Mouse (Mus musculus) lung, embryonic 16.5 days (tissue): ENCODE measurements around the gene Ostf1. TPM values are rescaled to one million over a fixed set of nuclear protein-coding genes. Genes with fewer than 3 reads are reported as not detected.
A peak's percentile ranks its signal among the peaks of the same experiment; 100 is the strongest.

Source experiments
- ATAC-seq: fragments of 200-750 bp; cut with Nextera tagmentation; 2 replicates; pipeline ENCODE4 v1.8.0; 2017; ENCODE audit warnings: low read depth, mild to moderate bottlenecking, moderate library complexity
- H3K27ac ChIP-seq: fragments of 300-500 bp; sonication (generic); 2 replicates; pipeline ENCODE4 v1.5.1; 2014; ENCODE audit warnings: mild to moderate bottlenecking, control low read depth, low read length
- H3K27me3 ChIP-seq: fragments of 300-500 bp; sonication (generic); 2 replicates; pipeline ENCODE4 v1.6.1; 2014; ENCODE audit warnings: low read depth, low read length, mixed read lengths; ENCODE audit not compliant: control insufficient read depth, insufficient read depth
- H3K36me3 ChIP-seq: fragments of 300-500 bp; sonication (generic); 2 replicates; pipeline ENCODE4 v1.6.1; 2014; ENCODE audit warnings: low read length; ENCODE audit not compliant: control insufficient read depth, insufficient read depth
- H3K4me1 ChIP-seq: fragments of 300-500 bp; sonication (generic); replicated peaks from 2 replicates; pipeline ENCODE4 v1.6.1; 2014; ENCODE audit warnings: low read length, mixed read lengths; ENCODE audit not compliant: control insufficient read depth, insufficient read depth
- H3K4me2 ChIP-seq: fragments of 300-500 bp; sonication (generic); 2 replicates; pipeline ENCODE4 v1.6.1; 2014; ENCODE audit warnings: low read depth, low read length, control low read depth
- H3K4me3 ChIP-seq: fragments of 300-500 bp; sonication (generic); 2 replicates; pipeline ENCODE4 v1.5.1; 2014; ENCODE audit warnings: mild to moderate bottlenecking, low read length, control low read depth
- H3K9ac ChIP-seq: fragments of 300-500 bp; sonication (generic); 2 replicates; pipeline ENCODE4 v1.6.1; 2014; ENCODE audit warnings: low read length, control low read depth
- H3K9me3 ChIP-seq: fragments of 300-500 bp; sonication (generic); 2 replicates; pipeline ENCODE4 v1.6.1; 2016; ENCODE audit warnings: low read length; ENCODE audit not compliant: control insufficient read depth
- WGBS: fragments of 180-500 bp; shearing (Covaris S2); extraction: QIAGEN DNeasy Blood & Tissue Kit; methylation state at CpG from one replicate; pipeline ENCODE4 v1.1.7; 2014; 5-methylcytosine and 5-hydroxymethylcytosine counted together
- polyA plus RNA-seq: library from polyadenylated mRNA; unstranded; fragments of >200 nt; fragmentation: Nextera tagmentation; extraction: Ambion mirVana; gene quantifications from 2 replicates; pipeline ENCODE4 v1.2.1, GENCODE M21; 2015

Ostf1 gene
- polyA plus RNA-seq, 1 experiment from 2014 or later = 111 TPM

DNA sequence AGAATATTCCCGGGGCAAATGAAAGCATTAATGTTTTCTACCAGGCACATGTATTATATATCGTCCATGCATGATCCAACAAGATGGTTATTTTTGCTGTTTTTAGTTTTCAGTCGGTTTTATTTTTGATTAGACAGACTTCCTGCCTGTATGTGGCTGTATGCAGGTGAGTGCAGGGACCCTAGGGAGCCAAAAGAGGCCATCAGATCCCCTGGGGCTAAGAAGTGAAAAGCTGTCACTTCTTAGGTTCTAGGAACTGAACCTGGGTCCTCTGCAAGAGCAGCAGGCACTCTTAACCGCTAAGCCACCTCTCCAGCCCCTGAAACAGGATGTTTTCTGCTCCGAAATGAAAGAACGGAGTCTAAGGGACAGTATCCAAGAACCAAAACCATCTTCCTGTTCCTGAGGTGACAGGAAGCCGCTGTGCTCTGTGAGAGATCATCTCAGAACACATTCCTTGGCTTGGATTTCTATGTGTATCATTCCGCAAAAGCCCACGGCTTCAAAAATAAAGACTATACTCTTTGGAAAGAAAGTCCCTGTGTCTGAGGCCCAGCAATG, 15.9 kb downstream of the Ostf1 start:
- H3K9ac ChIP-seq = no peak overlapping the region
- no peak overlapping the region for H3K4me3 ChIP-seq
- no peaks in the 10 kb centered on the region for H3K36me3 ChIP-seq
- peaks cover 11% of the 10 kb centered on the region for H3K4me1 ChIP-seq
- H3K27me3 ChIP-seq = no peaks in the 10 kb centered on the region
- no peaks in the 10 kb centered on the region for H3K9me3 ChIP-seq
- ATAC-seq = no peak
- peak overlapping the region; percentile 51 for H3K27ac ChIP-seq
- 60% methylated on average over 9 of the region's 9 CpGs for WGBS
- H3K4me2 ChIP-seq = 0 out of 2 replicates have a peak overlapping the region, but pooled peaks have one; percentile 2

DNA sequence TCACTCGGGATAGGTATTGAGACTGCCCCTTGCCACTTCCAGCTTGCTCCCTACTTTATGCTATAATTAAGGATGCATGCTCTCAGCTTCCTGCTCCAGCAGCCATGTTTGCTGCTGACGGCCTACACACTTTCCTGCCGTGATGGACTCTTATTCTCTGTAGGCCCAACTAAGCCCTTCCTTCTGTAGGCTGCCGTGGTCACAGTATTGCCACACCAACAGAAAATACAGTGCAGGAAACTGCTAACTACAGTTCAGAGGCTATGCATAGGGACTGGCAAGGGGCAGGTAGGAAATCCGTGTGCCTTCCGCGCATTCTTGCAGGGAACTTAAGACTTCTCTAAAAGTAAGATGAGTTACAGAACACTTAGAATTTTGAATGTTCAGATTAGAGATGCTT, 17.3 kb downstream of the Ostf1 start:
- no peak for ATAC-seq
- Histone ChIP-seq H3K27me3 (no peaks in the 10 kb centered on the region), H3K4me3 (no peak overlapping the region), H3K9ac (no peak overlapping the region), H3K4me2 (no peak overlapping the region), H3K27ac (peak overlapping the region; percentile 40; the same call in 1 of the 2 replicates), H3K36me3 (no peaks in the 10 kb centered on the region), H3K4me1 (peaks cover 11% of the 10 kb centered on the region), H3K9me3 (no peaks in the 10 kb centered on the region)
- WGBS = 81% methylated on average over 7 of the region's 7 CpGs

DNA sequence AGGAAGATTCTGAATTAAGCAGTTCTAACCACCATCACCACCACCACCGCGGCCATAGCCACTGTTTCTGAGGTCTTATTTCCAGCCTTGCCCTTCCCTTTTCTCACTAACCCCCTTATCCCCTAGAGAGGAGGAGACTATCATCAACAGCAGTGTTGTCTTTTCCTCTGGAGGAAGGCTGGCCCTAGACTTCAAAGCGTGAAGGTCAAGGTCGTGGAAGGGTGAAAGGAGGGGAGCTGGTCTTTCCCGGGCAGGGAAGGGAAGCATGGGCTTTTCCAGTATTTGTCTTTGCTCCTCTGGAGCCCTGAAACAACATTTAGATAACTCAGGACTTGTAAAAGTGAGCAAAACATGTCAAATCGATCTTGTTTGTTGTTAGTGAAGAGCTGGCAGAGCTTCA, 22.6 kb downstream of the Ostf1 start:
- Histone ChIP-seq H3K4me3 (no peak overlapping the region), H3K9me3 (no peaks in the 10 kb centered on the region), H3K4me1 (peaks cover 6% of the 10 kb centered on the region; the same call in 1 of the 2 replicates), H3K27me3 (no peaks in the 10 kb centered on the region), H3K9ac (no peak overlapping the region), H3K27ac (no peak overlapping the region), H3K36me3 (no peaks in the 10 kb centered on the region), H3K4me2 (no peak overlapping the region)
- WGBS = 44% methylated on average over 6 of the region's 6 CpGs
- ATAC-seq = no peak

DNA sequence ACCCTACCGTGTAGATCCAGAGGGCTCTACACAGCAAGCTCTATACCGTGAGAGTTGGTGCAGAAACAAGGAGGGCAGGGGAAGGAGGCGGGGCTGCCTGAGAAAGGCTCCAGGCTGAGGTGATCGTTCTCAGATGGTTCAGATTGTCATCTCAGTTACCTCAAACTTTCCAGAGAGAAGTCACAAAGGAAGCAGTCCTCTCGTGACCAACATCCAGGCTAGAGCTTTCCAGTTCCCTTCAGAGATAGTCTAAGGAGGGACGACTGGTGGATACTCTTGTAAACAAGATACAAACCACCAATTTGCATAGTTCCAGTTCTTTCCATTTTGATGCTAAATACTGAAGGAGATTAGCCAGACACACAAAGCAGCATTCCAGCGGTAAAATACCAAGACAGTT, 23.7 kb downstream of the Ostf1 start:
- Histone ChIP-seq H3K4me1 (peaks cover 8% of the 10 kb centered on the region; the same call in 1 of the 2 replicates), H3K4me2 (no peak overlapping the region), H3K9ac (no peak overlapping the region), H3K4me3 (no peak overlapping the region), H3K27me3 (no peaks in the 10 kb centered on the region), H3K36me3 (no peaks in the 10 kb centered on the region; the same call in 1 of the 2 replicates), H3K9me3 (no peaks in the 10 kb centered on the region), H3K27ac (no peak overlapping the region)
- WGBS = 50% methylated on average over 7 of the region's 7 CpGs
- no peak for ATAC-seq

DNA sequence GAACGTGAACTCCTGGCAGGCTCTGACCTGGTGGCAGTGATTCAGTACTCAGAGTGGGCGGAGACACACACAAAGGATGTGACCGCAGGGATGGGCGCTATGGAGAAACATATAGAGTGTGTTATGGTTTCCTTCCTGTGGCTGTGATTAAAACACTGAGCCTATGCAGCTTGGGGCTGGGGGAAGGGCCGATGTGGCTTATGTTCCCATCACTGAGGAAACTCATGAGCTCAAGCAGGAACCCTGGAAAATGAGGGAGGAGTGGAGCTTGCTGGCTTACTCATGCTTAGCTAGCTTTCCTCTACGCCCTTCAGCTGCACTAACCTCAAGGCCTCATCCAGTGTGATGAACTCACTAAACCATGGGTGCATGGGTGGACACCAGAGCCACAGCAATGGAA, 28.6 kb downstream of the Ostf1 start:
- no peak overlapping the region for H3K27ac ChIP-seq
- no peaks in the 10 kb centered on the region for H3K27me3 ChIP-seq
- peak; percentile 53 for ATAC-seq
- H3K4me3 ChIP-seq = no peak overlapping the region
- peaks cover 8% of the 10 kb centered on the region; the same call in 1 of the 2 replicates for H3K4me1 ChIP-seq
- no peak overlapping the region for H3K4me2 ChIP-seq
- H3K9me3 ChIP-seq = no peaks in the 10 kb centered on the region
- H3K36me3 ChIP-seq = peaks cover 4% of the 10 kb centered on the region
- 74% methylated on average over 6 of the region's 6 CpGs for WGBS
- H3K9ac ChIP-seq = no peak overlapping the region

DNA sequence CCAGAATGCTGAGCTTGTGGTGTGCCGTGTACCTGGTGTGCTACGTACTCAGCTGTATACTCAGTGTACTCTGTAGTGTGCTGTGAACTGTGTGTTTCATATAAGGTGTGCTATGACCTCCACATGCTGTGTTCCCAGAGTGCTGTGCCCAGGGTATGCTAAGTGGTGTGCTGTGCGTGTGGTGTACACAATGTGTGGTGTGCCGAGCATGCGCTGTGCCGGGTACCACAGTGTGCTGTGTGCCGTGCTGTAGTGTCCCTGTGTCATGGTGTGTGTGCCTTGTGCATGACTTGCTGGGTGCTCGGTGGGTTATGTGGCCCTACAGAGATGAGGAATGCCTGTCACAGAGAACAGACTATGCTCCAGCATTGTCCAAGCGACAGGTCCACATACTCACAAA, 31.0 kb downstream of the Ostf1 start:
- 94% methylated on average over 9 of the region's 9 CpGs for WGBS
- H3K4me2 ChIP-seq = no peak overlapping the region
- peak; percentile 23; the same call in 1 of the 2 replicates for ATAC-seq

DNA sequence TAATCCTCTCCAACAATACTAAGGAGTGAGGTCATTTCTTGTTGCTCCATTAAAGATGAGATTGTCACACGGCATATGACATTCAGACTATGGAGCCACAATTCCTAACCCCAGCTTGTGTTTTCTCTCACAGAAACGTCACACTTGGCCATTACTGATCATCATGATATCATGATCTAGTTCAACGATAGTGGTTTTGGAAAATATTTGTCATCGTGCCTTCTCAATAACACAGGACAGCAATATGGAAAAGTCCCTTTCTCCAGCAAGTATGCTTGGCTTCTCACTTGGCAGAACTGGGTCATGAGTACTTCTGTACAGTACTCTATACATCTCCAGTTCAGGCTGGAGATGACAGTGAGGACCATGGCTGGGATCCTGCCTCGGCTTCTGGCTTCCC, 32.0 kb downstream of the Ostf1 start:
- H3K4me3 ChIP-seq = no peak overlapping the region
- no peaks in the 10 kb centered on the region for H3K9me3 ChIP-seq
- no peak for ATAC-seq
- WGBS = 89% methylated on average over 5 of the region's 5 CpGs
- no peak overlapping the region for H3K27ac ChIP-seq
- H3K36me3 ChIP-seq = peaks cover 4% of the 10 kb centered on the region
- H3K4me2 ChIP-seq = no peak overlapping the region
- no peaks in the 10 kb centered on the region for H3K27me3 ChIP-seq
- H3K9ac ChIP-seq = no peak overlapping the region
- 0 out of 2 replicates have a peak, but pooled peaks cover 2% of the 10 kb centered on the region for H3K4me1 ChIP-seq

More for the DNA sequence above, 31.0 kb downstream of the Ostf1 start:
- Histone ChIP-seq H3K4me1 (0 out of 2 replicates have a peak, but pooled peaks cover 2% of the 10 kb centered on the region), H3K9ac (no peak overlapping the region), H3K36me3 (peaks cover 4% of the 10 kb centered on the region), H3K27ac (no peak overlapping the region), H3K4me3 (no peak overlapping the region), H3K27me3 (no peaks in the 10 kb centered on the region), H3K9me3 (no peaks in the 10 kb centered on the region)

DNA sequence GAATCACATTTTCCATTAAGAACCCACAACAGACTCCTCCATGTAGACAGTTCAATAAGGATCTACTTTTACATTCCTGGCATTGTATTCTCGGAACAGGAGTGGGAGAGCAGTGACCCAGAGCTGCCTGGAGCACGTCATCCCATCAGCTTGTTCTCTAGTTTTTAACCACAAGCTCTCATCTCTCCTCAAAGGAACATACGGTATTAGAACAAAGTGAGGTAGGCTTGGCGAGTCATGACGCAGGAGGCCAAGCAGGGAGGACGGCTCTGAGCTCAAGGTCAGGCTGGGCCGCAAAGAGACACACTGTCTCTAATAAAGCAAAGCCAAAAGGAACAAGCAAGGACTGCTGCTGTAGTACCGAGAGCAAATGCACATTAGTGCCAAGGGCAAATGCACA, 32.6 kb downstream of the Ostf1 start:
- Histone ChIP-seq H3K9ac (no peak overlapping the region), H3K4me1 (0 out of 2 replicates have a peak, but pooled peaks cover 2% of the 10 kb centered on the region), H3K36me3 (peaks cover 4% of the 10 kb centered on the region), H3K27me3 (no peaks in the 10 kb centered on the region), H3K4me3 (no peak overlapping the region), H3K9me3 (no peaks in the 10 kb centered on the region), H3K27ac (peak overlapping the region; percentile 31; the same call in 1 of the 2 replicates), H3K4me2 (no peak overlapping the region)
- WGBS = 69% methylated on average over 8 of the region's 8 CpGs
- peak; percentile 36 for ATAC-seq

DNA sequence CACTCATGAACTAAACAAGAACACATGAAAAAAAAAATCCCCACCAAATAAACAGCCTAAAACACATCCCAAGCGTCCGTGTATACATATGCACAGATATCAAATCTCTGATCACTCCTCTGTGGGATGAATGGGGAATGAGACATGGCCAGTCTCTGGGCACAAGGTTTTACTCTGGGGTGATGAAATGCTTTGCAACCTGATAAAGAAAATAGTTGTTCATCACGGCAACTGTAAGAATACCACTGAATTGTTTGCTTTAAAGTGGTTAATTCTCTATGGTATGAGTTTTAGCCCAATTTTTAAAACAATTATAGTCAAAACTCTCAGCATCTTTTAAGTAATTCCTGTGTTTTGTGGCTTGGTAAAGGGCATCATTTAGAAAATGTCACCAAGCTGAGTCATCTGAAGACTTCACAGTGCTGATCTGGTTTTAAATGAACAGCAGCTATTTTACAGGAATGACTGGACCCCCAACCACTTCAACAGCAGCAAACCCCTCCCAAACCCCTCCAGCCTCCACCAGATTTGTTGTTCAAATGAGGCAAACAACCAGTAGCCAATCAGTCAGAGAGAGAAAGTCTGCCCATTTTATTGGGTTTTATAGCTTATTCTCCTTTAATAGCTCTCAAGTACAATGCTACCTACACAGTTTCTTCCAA, 33.2 kb downstream of the Ostf1 start:
- no peak overlapping the region for H3K9ac ChIP-seq
- H3K9me3 ChIP-seq = no peaks in the 10 kb centered on the region
- ATAC-seq = no peak
- no peak overlapping the region for H3K27ac ChIP-seq
- no peaks in the 10 kb centered on the region for H3K27me3 ChIP-seq
- H3K36me3 ChIP-seq = peaks cover 4% of the 10 kb centered on the region; the same call in 1 of the 2 replicates
- no peaks in the 10 kb centered on the region for H3K4me1 ChIP-seq
- 80% methylated on average over 3 of the region's 3 CpGs for WGBS
- no peak overlapping the region for H3K4me2 ChIP-seq
- no peak overlapping the region for H3K4me3 ChIP-seq
